Mouse (Mus musculus) heart, postnatal 25 days (tissue): ENCODE data around the gene Spag6l. TPM values are rescaled to one million over a fixed set of nuclear protein-coding genes. Genes with fewer than 3 reads are reported as not detected.
"Not testable (repeated sequence)": the region's sequence is repeated elsewhere in the genome, so short reads cannot be mapped to it uniquely, and the experiment has no call there.

Experiments used
- DNase-seq: peaks from one replicate; pipeline ENCODE4 v3.0.0; 2022; ENCODE audit warnings: low spot score
- intact Hi-C: fragments of 180-260 bp; cut with DNase I; formaldehyde crosslinking; loops from one replicate; pipeline ENCODE4 v1.15.1; 2025
- total RNA-seq, 2 experiments: library from RNA; stranded (reverse); gene quantifications; 2 replicates each; pipeline ENCODE4 v1.2.3; 2021

Spag6l gene
- total RNA-seq, result not detected

DNA sequence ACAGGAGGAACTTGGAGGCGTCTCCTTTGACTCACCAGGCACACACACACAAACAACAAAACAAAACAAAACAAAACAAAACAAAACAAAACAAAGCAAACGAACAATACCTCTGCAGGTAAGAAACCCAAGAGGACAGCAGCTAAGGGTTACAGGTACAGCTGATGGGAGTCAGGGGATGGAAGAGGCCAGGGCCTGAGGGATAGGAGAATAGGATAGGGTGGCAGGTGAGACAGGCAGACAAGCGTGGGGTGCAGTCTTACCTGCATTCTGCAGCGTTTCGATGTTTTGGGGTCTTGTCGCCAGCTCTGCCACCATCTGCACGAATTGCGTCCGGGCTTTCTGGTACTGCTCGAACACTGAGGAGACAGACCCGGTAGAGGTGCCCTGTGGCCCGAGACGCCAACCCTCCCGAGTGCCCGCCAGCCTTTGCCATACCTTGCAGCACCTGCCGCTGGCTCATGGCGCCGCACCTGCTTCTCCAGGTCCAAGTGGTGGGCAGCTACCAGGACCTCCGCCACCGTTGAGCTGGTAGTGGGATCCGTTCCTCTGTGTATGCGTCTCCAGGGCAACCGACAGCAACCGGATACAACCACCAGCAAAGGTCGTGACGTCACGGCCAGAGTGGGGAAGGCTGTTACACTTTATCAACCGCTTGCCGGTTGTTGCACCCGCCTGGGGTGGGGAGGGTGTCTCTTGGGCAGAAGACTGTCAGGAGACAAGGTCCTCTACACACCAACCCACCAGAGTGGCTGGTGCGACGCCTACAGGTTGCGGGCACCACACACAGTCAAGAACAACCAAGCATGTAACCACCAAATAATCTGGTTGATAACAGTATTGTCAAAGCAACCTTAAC lies at the start of gene Spag6l:
Spag6l (minus strand) TSS at position 700 of the 859 bp plus-strand sequence.
- intact Hi-C loops, result no loop called here
- no peak for DNase-seq

DNA sequence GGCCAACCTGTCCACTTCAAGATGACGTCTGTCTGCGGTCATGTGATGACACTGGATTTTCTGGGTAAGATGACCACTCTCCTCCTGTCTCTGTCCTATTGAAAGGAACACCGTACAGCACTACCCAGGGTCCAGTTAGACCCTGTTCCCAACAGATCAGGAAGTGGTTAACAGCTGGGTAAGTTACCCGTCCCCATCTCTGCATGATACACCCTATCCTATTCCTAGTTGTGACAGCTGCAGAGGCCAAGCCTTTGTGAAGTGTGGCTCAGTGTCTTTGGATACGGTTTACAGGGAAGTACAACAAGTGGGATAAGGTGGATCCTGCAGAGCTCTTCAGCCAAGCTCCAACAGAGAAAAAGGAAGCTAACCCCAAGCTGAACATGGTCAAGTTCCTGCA lies 49.8 kb upstream of the Spag6l start:
- intact Hi-C loops, result no loop called here

DNA sequence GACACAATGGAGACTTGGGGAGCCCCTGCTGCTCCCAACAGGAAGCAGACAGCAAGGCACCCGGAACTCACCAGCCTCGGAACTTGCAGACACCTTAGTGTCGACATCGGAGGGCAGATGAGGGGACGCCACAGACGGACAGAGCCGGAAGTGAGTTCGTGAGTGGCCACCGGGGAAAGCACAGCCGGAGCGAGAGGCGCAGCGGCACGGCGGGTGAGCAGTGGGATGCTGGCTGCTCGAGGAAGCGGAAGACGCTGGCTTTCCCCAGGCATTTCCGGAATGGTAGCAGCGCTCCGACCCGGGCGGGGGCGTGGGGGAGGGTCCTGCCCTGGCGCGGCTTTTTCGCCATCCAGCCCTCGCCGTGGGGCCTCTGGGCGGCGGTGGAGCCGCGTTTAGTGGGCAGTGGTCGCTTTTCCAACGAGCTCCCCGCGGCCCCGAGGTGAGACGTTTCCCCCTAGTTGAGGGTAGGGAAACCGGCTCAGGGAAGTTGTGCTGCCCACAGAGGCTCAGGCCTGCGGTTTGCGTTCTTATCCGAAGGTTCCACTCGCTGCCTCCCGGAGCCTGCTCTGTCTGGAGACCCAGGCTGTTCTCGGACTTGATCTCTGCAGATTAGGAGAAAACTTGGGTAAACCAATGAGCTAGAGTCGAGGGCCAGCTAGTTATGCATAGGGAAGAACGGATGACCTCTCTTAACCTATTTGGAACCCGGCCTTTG lies 41.5 kb upstream of the Spag6l start, which contains the start of the genes Top3b and Vpreb1:
Top3b (plus strand) TSS at position 120 of the 715 bp plus-strand sequence.
Vpreb1 (minus strand) TSS at position 227 of the 715 bp plus-strand sequence.
- DNase-seq, result peak; percentile 80
- intact Hi-C loops, result no loop called here

More for the DNA sequence above, 49.8 kb upstream of the Spag6l start:
- no peak for DNase-seq

DNA sequence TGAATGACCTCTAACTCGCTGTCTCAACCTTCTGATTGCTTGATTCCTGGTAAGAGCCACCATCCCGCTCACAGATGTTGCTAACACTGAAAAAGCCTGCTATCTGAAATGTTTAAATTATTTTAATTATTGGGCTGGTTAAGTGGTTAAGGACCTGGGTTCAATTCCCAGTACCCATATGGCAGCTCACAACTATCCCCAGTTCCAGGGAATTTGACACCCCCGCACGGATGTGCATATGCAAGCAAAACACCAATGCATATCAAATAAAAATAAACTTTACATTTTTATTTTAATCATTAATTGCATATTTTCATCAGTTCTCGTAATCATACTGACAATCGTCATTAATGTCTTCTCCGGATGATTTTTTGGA lies 41.0 kb upstream of the Spag6l start:
- DNase-seq, result no peak
- intact Hi-C loops, result no loop called here

DNA sequence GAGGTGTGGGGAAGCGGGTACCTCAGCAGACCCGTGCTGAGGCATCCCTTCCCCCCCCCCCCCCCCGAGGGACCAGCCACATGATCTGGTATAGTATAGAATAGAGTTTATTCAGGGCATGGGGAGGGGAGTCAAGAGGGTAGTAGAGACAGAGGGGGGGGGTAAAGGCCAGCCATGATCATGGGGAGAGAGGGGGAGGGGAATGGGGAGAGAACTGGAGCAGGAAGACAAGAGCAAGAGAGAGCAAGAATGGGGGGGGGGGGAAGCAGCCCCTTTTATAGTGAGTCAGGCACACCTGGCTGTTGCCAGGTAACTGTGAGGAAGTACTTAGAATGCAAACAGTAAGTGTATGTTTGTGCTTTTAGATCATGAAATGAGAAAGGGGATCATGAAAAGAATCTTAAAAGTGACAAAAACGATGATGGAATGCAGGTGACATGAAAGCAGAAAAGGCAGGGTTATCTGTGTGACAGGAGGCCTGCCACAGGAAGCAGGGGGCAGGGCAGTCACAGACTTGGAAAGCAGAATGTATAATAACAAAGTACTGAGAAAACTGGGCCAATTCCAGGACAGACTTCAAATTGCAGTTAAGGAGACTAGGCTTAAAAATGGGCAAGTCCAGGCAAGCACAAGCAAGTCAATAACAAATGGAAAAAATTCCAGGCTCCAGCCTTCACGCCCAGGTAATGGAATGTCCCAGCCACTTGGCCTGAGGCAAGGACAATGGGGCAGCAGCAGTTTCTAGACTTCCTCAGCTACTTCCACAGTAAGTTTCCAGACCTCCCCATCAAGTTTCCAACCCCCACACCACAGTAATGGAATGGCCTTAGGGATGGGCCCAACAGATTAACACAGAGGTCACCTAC lies 36.7 kb upstream of the Spag6l start:
- intact Hi-C loops, result no loop called here
- DNase-seq, result peak; percentile 7

DNA sequence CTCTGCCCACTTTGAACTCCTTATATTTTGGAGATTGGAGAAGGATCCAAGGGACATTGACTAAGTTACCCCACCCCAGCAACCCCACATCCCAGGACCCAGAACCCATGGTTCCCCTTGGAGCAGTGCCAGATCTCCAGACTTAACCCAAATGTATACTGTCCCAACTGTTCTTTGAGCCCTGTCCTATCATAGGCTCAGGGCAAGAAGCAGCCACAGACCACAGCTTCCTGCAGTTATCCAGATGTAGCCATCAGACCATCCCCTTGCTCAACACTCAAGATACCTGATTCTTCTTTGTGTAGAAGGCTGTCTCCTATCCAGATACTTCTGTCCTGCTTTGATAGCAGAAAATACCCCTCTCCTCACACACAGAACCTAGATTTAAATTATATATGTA lies 36.0 kb upstream of the Spag6l start:
- intact Hi-C loops, result no loop called here
- no peak for DNase-seq

DNA sequence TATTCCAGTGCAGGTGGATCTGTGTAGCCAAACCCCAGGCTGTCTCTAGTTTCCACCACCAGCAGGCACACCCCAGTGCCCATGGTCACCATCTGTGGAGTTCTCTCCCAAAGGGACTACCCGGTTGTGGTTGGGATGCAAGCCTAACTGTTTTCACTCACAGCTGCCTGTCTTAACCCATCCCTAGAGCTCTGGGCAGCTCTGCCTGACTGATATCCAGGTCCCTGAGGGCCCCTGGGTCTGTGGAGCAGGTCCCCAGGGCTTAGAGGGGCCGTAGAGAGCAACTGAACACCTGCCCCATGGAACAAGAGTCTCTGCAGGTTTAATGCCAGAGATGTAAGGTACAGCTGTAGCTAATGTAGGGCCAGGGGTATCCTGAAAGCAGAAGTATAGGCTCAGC lies 34.7 kb upstream of the Spag6l start, which contains the start of gene Igll1:
Igll1 (minus strand) TSS at position 8 of the 400 bp plus-strand sequence.
- intact Hi-C loops, result no loop called here
- no peak for DNase-seq

DNA sequence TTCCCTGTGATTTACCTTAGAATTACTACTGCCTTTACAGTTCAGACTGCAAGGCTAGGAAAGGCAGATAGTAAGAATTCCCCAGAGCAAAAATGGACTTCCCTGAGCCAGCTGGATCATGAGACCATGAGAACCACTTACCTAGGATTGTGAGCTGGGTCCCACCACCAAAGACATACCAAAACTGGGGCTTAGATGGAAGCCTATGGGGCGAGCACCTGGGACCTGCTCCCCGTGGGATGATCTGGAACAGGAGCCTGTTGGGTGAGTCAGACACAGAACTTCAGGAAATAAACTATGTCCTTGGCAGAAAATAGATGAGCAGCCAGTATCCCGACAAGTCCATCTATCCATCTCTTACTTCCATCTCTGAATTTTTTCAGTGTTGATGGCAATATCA lies 33.0 kb upstream of the Spag6l start:
- DNase-seq, result no peak
- intact Hi-C loops, result no loop called here

DNA sequence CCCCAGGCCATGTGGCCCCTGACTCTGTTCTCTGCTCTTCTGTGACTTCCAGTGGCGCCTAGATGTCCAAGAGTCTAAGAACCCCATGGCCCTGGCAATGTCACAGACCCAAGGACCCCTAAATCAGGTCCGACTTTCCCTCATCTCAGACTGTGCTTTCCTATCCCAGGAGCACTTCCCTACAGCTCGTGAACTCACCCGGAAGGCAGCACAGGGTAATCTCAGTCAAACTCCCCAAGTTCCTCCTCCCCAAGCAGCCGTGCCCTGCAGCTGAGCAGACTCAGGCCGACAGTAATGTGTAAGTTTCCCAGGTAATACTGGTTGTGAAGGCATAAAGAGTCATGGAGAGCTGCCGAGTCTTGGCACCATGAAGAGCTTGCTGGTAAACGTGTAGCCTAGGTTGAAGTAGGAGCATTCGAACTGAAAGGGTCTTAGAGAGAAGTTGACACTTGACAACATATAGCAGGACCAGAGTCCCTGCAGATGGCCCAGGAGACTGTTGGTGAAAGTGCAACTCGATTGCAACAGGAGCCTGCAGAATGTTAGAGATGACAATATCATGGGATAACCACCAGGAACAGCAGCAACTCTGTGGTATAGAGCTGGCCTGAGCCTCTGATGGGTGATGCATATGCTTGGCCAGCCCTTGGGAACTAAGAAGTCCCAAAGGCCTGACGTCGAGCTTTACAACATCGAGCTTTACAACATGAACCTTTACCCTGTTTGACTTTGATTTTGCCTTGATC lies 27.6 kb upstream of the Spag6l start:
- intact Hi-C loops, result no loop called here

DNA sequence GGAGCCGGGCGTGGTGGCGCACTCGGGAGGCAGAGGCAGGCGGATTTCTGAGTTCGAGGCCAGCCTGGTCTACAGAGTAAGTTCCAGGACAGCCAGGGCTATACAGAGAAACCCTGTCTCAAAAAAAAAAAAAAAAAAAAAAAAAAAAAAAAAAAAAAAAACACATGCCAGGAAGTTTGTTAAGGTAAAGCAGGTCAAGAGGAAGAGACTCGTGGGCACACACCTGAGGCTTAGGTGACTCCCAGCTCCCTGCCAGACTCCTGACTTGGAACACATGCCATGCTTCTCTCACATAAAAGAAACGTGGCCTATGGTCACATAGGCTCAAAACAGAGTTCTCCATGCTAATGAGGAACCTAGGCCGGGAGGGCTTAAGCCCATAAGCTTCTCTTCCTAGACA lies 26.8 kb upstream of the Spag6l start:
- intact Hi-C loops, DNase-seq: not testable (repeated sequence)

More for the DNA sequence above, 27.6 kb upstream of the Spag6l start:
- DNase-seq, result no peak

DNA sequence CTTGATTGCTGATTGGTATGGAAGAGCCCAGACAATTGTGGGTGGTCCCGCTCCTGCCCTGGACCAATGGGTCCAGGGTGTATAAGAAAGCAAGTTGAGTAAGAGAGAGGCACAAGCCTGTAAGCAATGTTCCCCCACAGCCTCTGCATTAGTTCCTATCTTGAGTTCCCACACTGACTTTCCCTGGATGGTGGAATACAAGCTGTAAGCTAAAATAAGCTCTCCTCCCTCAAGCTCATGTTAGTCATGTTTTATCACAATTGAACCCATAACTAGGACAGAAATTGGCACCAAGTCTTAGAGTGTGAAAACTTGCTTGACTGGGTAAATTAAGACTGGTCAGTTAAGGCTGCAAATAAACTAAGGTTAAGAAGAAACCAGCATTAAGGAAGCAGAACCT lies 26.3 kb upstream of the Spag6l start:
- intact Hi-C loops, result loop anchor here (1.0 kb wide), 1 partner anchor 56 kb away; no protein-coding TSS in a partner anchor
- DNase-seq, result no peak

DNA sequence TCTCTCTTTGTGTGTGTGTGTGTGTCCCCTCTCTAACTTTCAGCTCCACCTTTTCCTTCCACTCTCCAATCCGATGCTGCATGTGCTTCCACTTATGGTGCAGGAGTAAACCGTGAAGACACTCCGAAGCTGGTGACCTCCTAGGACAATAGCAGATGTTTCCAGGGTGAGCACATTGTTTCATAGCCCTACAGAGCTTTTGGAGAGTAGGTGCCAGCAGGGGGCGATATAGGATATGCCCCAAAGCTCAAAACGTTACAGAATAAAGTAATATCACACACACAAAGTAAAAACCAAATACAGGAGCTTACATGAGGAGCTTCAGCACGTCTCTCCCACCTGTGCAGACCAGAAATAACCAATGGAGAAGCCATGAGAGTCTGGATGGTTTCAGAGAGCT lies 25.6 kb upstream of the Spag6l start:
- peak; percentile 13 for DNase-seq
- intact Hi-C loops, result loop anchor here (1.0 kb wide), 1 partner anchor 56 kb away; no protein-coding TSS in a partner anchor

DNA sequence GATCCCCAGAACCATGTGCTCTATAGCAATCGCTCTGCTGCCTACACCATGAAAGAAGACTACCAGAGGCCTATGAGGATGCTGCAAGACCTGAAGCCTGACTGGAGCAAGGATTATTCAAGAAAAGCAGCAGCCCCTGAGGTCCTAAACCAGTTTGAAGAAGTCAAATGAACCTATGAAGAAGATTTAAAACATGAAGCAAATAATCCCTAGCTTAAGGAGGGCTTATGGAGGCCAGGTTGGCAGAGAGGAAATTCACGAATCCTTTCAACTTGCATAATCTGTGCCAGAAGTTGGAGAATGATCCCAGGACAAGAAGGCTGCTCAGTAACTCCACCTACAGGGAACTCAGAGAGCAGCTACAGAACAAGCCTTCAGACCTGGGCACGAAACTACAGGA lies 23.2 kb upstream of the Spag6l start:
- intact Hi-C loops, result no loop called here
- DNase-seq, result no peak

DNA sequence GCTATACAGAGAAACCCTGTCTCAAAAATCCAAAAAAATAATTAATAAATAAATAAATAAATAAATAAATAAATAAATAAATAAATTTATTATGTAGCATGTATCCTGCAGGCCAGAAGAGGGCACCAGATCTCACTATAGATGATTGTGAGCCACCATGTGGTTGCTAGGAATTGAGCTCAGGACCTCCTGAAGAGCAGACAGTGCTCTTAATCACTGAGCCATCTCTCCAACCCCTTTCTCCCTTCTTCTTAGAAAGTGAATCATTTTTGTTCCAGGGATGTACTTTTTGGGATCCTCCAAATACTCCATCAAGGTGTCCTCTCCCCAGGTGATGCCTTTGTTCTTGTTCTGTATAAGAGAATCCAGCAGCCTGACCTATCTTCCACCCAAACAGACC lies 19.9 kb upstream of the Spag6l start:
- DNase-seq, result no peak
- intact Hi-C loops, result no loop called here

DNA sequence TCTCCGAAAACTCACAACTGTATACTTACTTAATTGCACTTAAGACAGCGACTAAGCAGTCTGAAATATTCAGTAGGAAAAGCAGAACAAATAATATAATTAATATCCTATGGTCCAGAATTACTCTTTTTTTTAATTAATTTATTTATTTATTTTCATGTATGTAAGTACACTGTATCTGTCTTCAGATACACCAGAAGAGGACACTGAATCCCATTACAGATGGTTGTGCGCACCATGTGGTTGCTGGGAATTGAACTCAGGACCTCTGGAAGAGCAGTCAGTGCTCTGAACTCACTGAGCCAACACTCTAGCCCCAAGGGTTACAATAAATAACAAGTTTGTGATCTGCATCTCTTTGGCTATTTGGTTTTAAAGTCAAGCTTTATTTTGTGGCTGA lies 415 bp upstream of the Spag6l start:
- no peak for DNase-seq
- intact Hi-C loops, result no loop called here

DNA sequence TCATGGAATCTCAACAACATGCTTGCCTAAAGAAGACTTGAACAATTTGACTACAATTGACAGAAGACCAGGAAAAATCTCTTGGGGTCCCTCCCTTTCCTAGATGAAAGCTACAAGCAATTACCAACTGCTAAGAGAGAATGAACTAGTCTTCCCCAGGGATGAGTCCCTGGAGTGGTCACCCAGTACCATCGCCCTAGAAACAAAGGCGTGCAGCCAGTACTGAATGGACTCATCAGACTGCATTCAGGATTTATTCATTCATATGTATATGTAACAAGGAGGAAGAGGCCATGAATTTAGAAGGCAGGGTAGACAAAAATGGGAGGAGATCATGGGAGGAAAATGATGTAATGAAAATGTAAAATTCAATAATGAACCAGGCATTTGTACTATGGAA lies 3.0 kb downstream of the Spag6l start:
- intact Hi-C loops, result no loop called here
- DNase-seq, result no peak

DNA sequence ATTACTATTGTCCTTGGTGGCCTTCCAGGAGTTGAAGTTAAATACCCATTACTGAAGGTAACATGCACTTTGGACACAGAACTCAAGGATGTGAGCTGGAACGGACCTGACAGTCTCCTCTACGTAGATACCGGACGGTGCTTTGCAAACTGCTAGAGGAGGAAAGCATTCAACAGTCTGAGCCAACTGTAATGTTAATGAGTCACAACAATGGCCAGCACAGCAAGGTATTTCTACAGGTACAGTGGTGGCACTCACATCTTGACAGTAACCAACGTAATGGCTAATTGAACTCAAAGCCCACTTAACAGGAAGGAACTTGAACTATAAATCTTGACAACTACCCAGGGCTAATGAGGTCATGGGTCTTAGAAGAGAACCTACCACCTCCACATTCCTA lies 3.8 kb downstream of the Spag6l start:
- intact Hi-C loops, result no loop called here
- DNase-seq, result no peak

DNA sequence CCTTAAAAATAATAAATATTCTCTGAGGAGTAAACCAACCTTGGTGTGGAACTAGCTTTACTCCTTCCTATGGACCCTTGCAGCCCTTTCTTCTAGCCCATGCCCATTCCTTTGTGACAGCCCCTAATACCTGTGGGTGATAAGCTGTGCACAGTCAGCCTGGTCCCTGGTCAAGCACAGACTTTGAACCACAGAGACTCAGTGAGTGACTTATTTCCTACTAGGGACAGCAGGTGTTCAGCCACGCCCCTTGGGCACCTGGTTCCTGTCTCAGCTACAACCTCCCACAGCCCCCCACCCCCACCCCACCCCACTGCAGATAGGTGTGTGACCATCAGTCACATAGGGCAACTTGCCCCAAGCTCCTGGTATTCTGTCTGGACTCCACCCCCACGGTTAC lies 22.9 kb downstream of the Spag6l start:
- intact Hi-C loops, result no loop called here
- no peak for DNase-seq
